In genomic region chr11:74836225-74837055, GRCm38 (mm10) we compare ENCODE assay signal across 8 mouse cellular contexts. TPM values are rescaled to one million over a fixed set of nuclear protein-coding genes. Genes with fewer than 3 reads are reported as not detected.
DNase-seq lines count a peak whose midpoint lies in the region; ATAC-seq lines count a peak whose summit lies in the region.

No protein-coding gene starts in this region.

- 93% methylated on average over 22 of the region's 22 CpGs for WGBS in kidney, embryonic 15.5 days

- H3K4me1 ChIP-seq in kidney, embryonic 15.5 days, result peaks cover 82% of the 10 kb centered on the region

- peaks cover 14% of the 10 kb centered on the region for H3K36me3 ChIP-seq in kidney, embryonic 15.5 days

- H3K27ac ChIP-seq in kidney, embryonic 15.5 days, result no peak overlapping the region

- no peak overlapping the region for H3K4me3 ChIP-seq in kidney, embryonic 15.5 days (replicated peaks)

- ATAC-seq in kidney, embryonic 15.5 days (replicated peaks; ENCODE audit: low FRiP score), result no peak

- peak; percentile 50 for DNase-seq in cerebellum, adult 8-10 months
- DNase-seq in cerebellum, postnatal 4 days (ENCODE audit: low spot score in 2 of 2), result no peak
- no peak for DNase-seq in kidney, adult 18-20 months
- DNase-seq in thymus, postnatal 4 days, result peak; percentile 21
- DNase-seq in thymus, adult 18-20 months, result no peak
- peak; percentile 54 for DNase-seq in testis, postnatal 10 days (ENCODE audit: low spot score)
- DNase-seq in ovary, postnatal 14 days (ENCODE audit: low spot score), result no peak

- H3K27me3 ChIP-seq in kidney, embryonic 15.5 days, result no peaks in the 10 kb centered on the region

- no peaks in the 10 kb centered on the region for H3K9me3 ChIP-seq in kidney, embryonic 15.5 days (replicated peaks)

- no peak overlapping the region for H3K9ac ChIP-seq in kidney, embryonic 15.5 days

- H3K4me2 ChIP-seq in kidney, embryonic 15.5 days, result peak overlapping the region; percentile 87; the same call in 1 of the 2 replicates

RNA-seq across cellular contexts. Expression of gene Mnt, which starts 5.7 kb away (rescaled TPM):
- polyA plus RNA-seq in kidney, embryonic 15.5 days (2015; fragmentation: Nextera tagmentation; extraction: Ambion mirVana), result 5.0 and 5.7 TPM in 2 replicates

Comparison
In these comparisons a context has a peak if more than half of its experiments do, and no peak if none do; other contexts are left out.
1. DNase-seq: peak in cerebellum, adult 8-10 months (single experiment), thymus, postnatal 4 days (single experiment) and testis, postnatal 10 days (single experiment); none in cerebellum, postnatal 4 days (0 of 2), kidney, adult 18-20 months (single experiment), thymus, adult 18-20 months (0 of 2) and ovary, postnatal 14 days (single experiment).